Mouse (Mus musculus) embryonic fibroblast, embryonic 13.5 days (primary cell): Measurements from ENCODE around the gene Mylip.

Experiments used
- CTCF ChIP-seq: IDR thresholded peaks from 2 replicates; pipeline ENCODE4 v1.5.1; 2011; ENCODE audit warnings: mild to moderate bottlenecking, control low read depth, low read length, moderate library complexity, borderline replicate concordance; ENCODE audit not compliant: insufficient read depth
- POLR2A ChIP-seq: IDR thresholded peaks from 2 replicates; pipeline ENCODE4 v1.6.1; 2011; ENCODE audit warnings: low read depth, mild to moderate bottlenecking, control low read depth, low read length, moderate library complexity

DNA sequence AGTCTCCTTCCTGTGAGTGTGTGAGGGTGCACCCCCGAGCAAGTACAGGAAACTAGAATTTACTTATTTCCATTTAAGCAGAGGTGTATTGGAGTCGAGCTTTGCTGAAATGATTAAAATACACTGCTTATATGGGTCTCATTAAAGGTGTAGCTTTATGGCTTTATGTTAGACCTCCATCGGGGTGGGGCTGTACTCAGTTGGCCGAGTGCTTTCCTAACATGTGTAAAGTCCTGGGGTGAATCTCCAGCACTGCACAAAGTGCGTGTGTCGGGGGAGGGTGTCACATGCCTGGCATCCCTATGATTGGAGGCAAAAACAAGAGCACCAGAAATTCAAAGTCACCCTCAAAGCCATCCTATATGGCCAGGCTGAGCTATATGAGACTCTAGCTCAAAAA, 49.3 kb downstream of the Mylip start:
- TF ChIP-seq CTCF (no peak), POLR2A (no peak)
